Mouse (Mus musculus): ENCODE measurements around the gene Arpc1a.

- TF ChIP-seq CTCF (IDR thresholded peaks at IDR 0.05; ENCODE audit: extremely low read depth, insufficient read depth, low read length) (peak; percentile 9; the same call in 1 of the 2 replicates), POLR2A (IDR thresholded peaks at IDR 0.05; ENCODE audit: extremely low read depth, insufficient read depth, low read length) (no peak)
These were observed 35.8 kb downstream of the Arpc1a start for GRCm38 (mm10) chr5:145119385-145119784.
